Mouse (Mus musculus) heart, postnatal 36 days (tissue): Measurements from ENCODE around the gene Acvr2b. TPM values are rescaled to one million over a fixed set of nuclear protein-coding genes. Genes with fewer than 3 reads are reported as not detected.
A peak's percentile ranks its signal among the peaks of the same experiment; 100 is the strongest.

Experiments used
- DNase-seq, 2 experiments: peaks; one replicate each; pipeline ENCODE4 v3.0.0; 2021 to 2022
- intact Hi-C: fragments of 180-260 bp; cut with DNase I; formaldehyde crosslinking; loops from one replicate; pipeline ENCODE4 v1.15.1; 2025
- total RNA-seq, 2 experiments: library from RNA; stranded (reverse); gene quantifications; 2 replicates each; pipeline ENCODE4 v1.2.3; 2021

Gene Acvr2b
- total RNA-seq, 2 experiments from 2014 or later, result 5.7 to 7.6 TPM

- intact Hi-C loops, result loop anchor here (1.0 kb wide), 1 partner anchor 27 kb away; no protein-coding TSS in a partner anchor
Measured at GRCm38 (mm10) chr9:119469691-119470353, 67.9 kb downstream of the Acvr2b start.

GRCm38 (mm10) chr9:119472412-119472918 is 70.5 kb downstream of the Acvr2b start:
- DNase-seq, result no peak
- intact Hi-C loops, result loop anchor here (2.0 kb wide), 1 partner anchor 42 kb away; no protein-coding TSS in a partner anchor

More at GRCm38 (mm10) chr9:119469691-119470353, 67.9 kb downstream of the Acvr2b start:
- DNase-seq, result peak; percentile 66 to 73

GRCm38 (mm10) chr9:119473011-119473410 is 71.1 kb downstream of the Acvr2b start:
- DNase-seq, result no peak
- intact Hi-C loops, result loop anchor here (2.0 kb wide), 1 partner anchor 42 kb away; no protein-coding TSS in a partner anchor

- intact Hi-C loops, result loop anchor here (2.0 kb wide), 1 partner anchor 41 kb away; no protein-coding TSS in a partner anchor
- DNase-seq, result no peak
Measured at GRCm38 (mm10) chr9:119473608-119474164, 71.8 kb downstream of the Acvr2b start.

- no peak for DNase-seq
- intact Hi-C loops, result no loop called here
Measured at GRCm38 (mm10) chr9:119474717-119475611, 73.0 kb downstream of the Acvr2b start.

GRCm38 (mm10) chr9:119477754-119478153 is 75.8 kb downstream of the Acvr2b start:
- intact Hi-C loops, result no loop called here
- no peak for DNase-seq

GRCm38 (mm10) chr9:119478345-119478744 is 76.4 kb downstream of the Acvr2b start:
- intact Hi-C loops, result no loop called here
- DNase-seq, result no peak

- peak; percentile 67 to 76 for DNase-seq
- intact Hi-C loops, result no loop called here
Measured at GRCm38 (mm10) chr9:119479297-119479696, 77.4 kb downstream of the Acvr2b start.

GRCm38 (mm10) chr9:119481612-119482011 is 79.7 kb downstream of the Acvr2b start:
- no peak for DNase-seq
- intact Hi-C loops, result no loop called here

GRCm38 (mm10) chr9:119483554-119484353 is 81.8 kb downstream of the Acvr2b start:
- intact Hi-C loops, result loop anchor here (1.0 kb wide), 1 partner anchor 13 kb away; no protein-coding TSS in a partner anchor
- DNase-seq, result peak; percentile 37 to 46

GRCm38 (mm10) chr9:119484420-119484819 is 82.5 kb downstream of the Acvr2b start:
- peak in 1 of 2 experiments; percentile 32 for DNase-seq

More at GRCm38 (mm10) chr9:119484420-119484819, 82.5 kb downstream of the Acvr2b start:
- intact Hi-C loops, result loop anchor here (1.0 kb wide), 1 partner anchor 12 kb away; no protein-coding TSS in a partner anchor

Other genes starting within 250 kb of the Acvr2b start
- gene Acaa1b, start 245.0 kb upstream of the Acvr2b start, total RNA-seq, result 1 to 10 TPM; 1.4 to 3.4 TPM
- not detected for gene Gm47289, start 243.0 kb upstream of the Acvr2b start, total RNA-seq
- gene Slc22a13, start 193.0 kb upstream of the Acvr2b start, total RNA-seq, result not detected
- gene Oxsr1, start 79.7 kb upstream of the Acvr2b start, total RNA-seq, result 10 to 100 TPM; 49.3 to 49.5 TPM
- gene Acaa1a, start 62.4 kb upstream of the Acvr2b start, total RNA-seq, result 10 to 100 TPM; 80.3 to 85.7 TPM
- gene Myd88, start 60.7 kb upstream of the Acvr2b start, total RNA-seq, result 10 to 100 TPM; 14.8 to 15.5 TPM
- under 1 TPM; 0.22 TPM for gene Xylb, start 44.7 kb upstream of the Acvr2b start, total RNA-seq
- gene Slc22a14, start 36.6 kb upstream of the Acvr2b start, total RNA-seq, result under 1 TPM in 1 of 2 experiments, not detected in 1; 0.19 TPM
- 1 to 10 TPM; 2.4 to 2.5 TPM for gene Exog, start 42.8 kb downstream of the Acvr2b start, total RNA-seq
- gene Scn5a, start 176.9 kb downstream of the Acvr2b start, total RNA-seq, result 100 to 1,000 TPM; 127 to 161 TPM